Mouse (Mus musculus): ENCODE data around the gene Aqp1. TPM values are rescaled to one million over a fixed set of nuclear protein-coding genes. Genes with fewer than 3 reads are reported as not detected.

The Aqp1 gene
- polyA plus RNA-seq, 1 experiment from 2014 or later = 0.20 TPM

DNA sequence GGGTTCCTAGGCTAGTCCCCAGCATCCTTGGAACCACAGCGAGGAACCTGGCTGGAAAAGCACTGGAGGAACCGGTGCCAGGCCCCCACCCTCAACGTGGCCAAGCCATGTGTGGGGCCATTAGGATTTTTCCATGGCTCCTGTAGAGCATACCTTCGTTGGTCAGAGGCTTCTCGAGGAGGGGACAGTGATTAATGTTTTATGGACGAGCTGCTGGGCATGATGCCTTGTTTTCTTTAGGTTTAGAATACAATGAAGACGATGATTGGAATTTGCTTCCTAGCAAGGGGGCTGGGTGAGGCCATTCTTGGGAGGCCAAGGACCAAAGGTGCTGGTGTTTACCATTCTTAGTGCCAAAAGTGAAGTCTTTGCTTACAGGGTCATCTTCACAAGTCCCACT lies 15.5 kb downstream of the Aqp1 start:
- no peak for ATAC-seq (ENCODE audit: low read depth)
- H3K9me3 ChIP-seq (ENCODE audit: control insufficient read depth, low read length) = no peaks in the 10 kb centered on the region; the same call in 1 of the 2 replicates
- WGBS = 68% methylated on average over 7 of the region's 7 CpGs

DNA sequence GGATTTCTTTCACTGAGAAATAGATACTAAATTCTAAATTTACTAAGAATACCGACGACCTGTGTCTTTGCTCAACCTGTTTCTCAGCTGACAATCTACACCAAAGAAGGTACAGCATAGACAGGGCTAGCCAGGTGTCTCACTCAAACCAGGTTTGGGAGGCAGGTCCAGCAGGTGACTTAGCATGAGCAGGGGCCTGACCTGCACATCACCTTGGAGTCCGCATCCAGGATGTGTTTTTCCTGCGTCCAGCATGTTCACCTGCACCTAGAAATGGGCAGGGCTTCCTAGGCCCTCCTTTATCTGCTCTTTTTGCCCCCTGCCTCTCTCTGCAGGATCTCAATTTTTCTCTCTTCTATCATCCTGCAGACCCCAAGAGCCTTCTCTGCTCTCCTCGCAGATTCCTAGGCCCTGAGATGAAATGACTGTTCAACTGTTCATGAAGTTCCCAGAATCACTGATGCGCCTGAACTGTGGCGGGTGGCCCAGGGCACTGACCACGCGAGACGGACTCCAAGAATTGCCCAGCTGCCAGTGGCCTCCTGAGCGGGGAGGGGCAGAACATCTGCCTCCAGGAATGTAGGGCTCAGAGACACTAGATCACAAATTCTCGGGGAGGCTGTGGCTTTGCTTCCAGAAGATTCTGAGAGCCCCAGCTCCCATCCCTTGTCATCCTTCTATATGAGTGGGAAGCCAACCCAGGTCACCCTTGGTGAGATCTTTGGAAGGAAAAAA lies 17.6 kb downstream of the Aqp1 start:
- 89% methylated on average over 12 of the region's 12 CpGs for WGBS
- no peak overlapping the region for H3K4me2 ChIP-seq (ENCODE audit: low read depth, low read length)

More for the DNA sequence above, 15.5 kb downstream of the Aqp1 start:
- no peak overlapping the region for H3K4me2 ChIP-seq (ENCODE audit: low read depth, low read length)
- no peaks in the 10 kb centered on the region for H3K4me1 ChIP-seq (ENCODE audit: control insufficient read depth, insufficient read depth, low read length)
- H3K36me3 ChIP-seq (ENCODE audit: control insufficient read depth, insufficient read depth, low read length) = no peaks in the 10 kb centered on the region
- no peaks in the 10 kb centered on the region for H3K27me3 ChIP-seq (ENCODE audit: control insufficient read depth, insufficient read depth, low read length)
- H3K9ac ChIP-seq (replicated peaks; ENCODE audit: low read depth, low read length) = no peak overlapping the region
- no peak overlapping the region for H3K4me3 ChIP-seq (ENCODE audit: low read depth, low read length)
- no peak overlapping the region for H3K27ac ChIP-seq (ENCODE audit: low read depth, low read length)

GRCm38 (mm10) chr6:55354456-55355117 lies 18.4 kb downstream of the Aqp1 start:
- 60% methylated on average over 4 of the region's 4 CpGs for WGBS
- H3K27me3 ChIP-seq (ENCODE audit: control insufficient read depth, insufficient read depth, low read length) = no peaks in the 10 kb centered on the region
- no peak overlapping the region for H3K4me3 ChIP-seq (ENCODE audit: low read depth, low read length)
- H3K4me1 ChIP-seq (ENCODE audit: control insufficient read depth, insufficient read depth, low read length) = no peaks in the 10 kb centered on the region
- no peaks in the 10 kb centered on the region for H3K36me3 ChIP-seq (ENCODE audit: control insufficient read depth, insufficient read depth, low read length)
- H3K9me3 ChIP-seq (ENCODE audit: control insufficient read depth, low read length) = no peaks in the 10 kb centered on the region; the same call in 1 of the 2 replicates
- ATAC-seq (ENCODE audit: low read depth) = no peak
- no peak overlapping the region for H3K9ac ChIP-seq (replicated peaks; ENCODE audit: low read depth, low read length)
- H3K27ac ChIP-seq (ENCODE audit: low read depth, low read length) = no peak overlapping the region
- H3K4me2 ChIP-seq (ENCODE audit: low read depth, low read length) = no peak overlapping the region

More for the DNA sequence above, 17.6 kb downstream of the Aqp1 start:
- no peaks in the 10 kb centered on the region for H3K36me3 ChIP-seq (ENCODE audit: control insufficient read depth, insufficient read depth, low read length)
- no peak overlapping the region for H3K27ac ChIP-seq (ENCODE audit: low read depth, low read length)
- no peaks in the 10 kb centered on the region; the same call in 1 of the 2 replicates for H3K9me3 ChIP-seq (ENCODE audit: control insufficient read depth, low read length)
- no peaks in the 10 kb centered on the region for H3K4me1 ChIP-seq (ENCODE audit: control insufficient read depth, insufficient read depth, low read length)
- H3K9ac ChIP-seq (replicated peaks; ENCODE audit: low read depth, low read length) = no peak overlapping the region
- ATAC-seq (ENCODE audit: low read depth) = no peak
- H3K27me3 ChIP-seq (ENCODE audit: control insufficient read depth, insufficient read depth, low read length) = no peaks in the 10 kb centered on the region
- H3K4me3 ChIP-seq (ENCODE audit: low read depth, low read length) = no peak overlapping the region

- no peak overlapping the region for H3K4me2 ChIP-seq (ENCODE audit: low read depth, low read length)
- 90% methylated on average over 7 of the region's 7 CpGs for WGBS
- no peak for ATAC-seq (ENCODE audit: low read depth)
- H3K27ac ChIP-seq (ENCODE audit: low read depth, low read length) = no peak overlapping the region
- H3K4me3 ChIP-seq (ENCODE audit: low read depth, low read length) = no peak overlapping the region
- H3K4me1 ChIP-seq (ENCODE audit: control insufficient read depth, insufficient read depth, low read length) = no peaks in the 10 kb centered on the region
- H3K27me3 ChIP-seq (ENCODE audit: control insufficient read depth, insufficient read depth, low read length) = no peaks in the 10 kb centered on the region
- no peaks in the 10 kb centered on the region for H3K36me3 ChIP-seq (ENCODE audit: control insufficient read depth, insufficient read depth, low read length)
- no peak overlapping the region for H3K9ac ChIP-seq (replicated peaks; ENCODE audit: low read depth, low read length)
- H3K9me3 ChIP-seq (ENCODE audit: control insufficient read depth, low read length) = no peaks in the 10 kb centered on the region
Observed at GRCm38 (mm10) chr6:55355575-55355974, 19.3 kb downstream of the Aqp1 start.

DNA sequence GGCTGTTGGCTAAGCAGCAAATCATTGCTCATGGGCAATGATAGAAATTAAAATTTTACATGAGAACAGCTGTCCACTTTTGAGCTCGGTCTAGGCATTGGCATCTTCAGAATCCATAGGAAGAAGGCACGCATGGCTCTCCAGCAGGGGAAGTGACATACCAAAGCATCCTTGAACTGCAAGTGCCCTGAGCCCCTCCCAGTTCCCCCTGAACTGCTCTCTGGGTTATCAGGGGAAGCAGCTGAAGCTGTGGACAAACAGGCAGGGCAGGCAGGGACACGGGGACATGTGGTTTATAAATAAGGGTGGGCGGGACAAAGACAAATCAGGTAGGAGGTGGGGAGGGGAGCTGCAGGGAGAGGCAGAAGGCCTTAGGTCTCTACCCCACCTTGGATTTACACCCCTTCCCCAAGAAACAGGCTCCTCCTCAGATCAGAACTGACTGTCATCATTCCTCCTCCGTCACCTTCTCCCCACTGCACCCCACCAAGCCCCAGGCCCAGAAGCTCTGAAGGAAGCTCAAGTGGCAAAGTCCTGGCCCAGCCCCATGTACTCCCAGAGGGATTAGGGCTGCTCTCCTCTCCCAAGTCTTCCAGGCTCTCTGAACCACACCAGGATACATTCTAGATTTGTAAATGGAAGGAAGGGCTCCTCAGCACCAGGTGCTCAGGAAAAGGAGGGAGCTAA lies 19.9 kb downstream of the Aqp1 start:
- no peaks in the 10 kb centered on the region for H3K4me1 ChIP-seq (ENCODE audit: control insufficient read depth, insufficient read depth, low read length)
- H3K9ac ChIP-seq (replicated peaks; ENCODE audit: low read depth, low read length) = no peak overlapping the region
- H3K27ac ChIP-seq (ENCODE audit: low read depth, low read length) = no peak overlapping the region
- no peak overlapping the region for H3K4me2 ChIP-seq (ENCODE audit: low read depth, low read length)
- no peaks in the 10 kb centered on the region for H3K36me3 ChIP-seq (ENCODE audit: control insufficient read depth, insufficient read depth, low read length)
- no peak overlapping the region for H3K4me3 ChIP-seq (ENCODE audit: low read depth, low read length)
- no peaks in the 10 kb centered on the region for H3K27me3 ChIP-seq (ENCODE audit: control insufficient read depth, insufficient read depth, low read length)
- ATAC-seq (ENCODE audit: low read depth) = no peak
- 76% methylated on average over 5 of the region's 5 CpGs for WGBS
- H3K9me3 ChIP-seq (ENCODE audit: control insufficient read depth, low read length) = no peaks in the 10 kb centered on the region

DNA sequence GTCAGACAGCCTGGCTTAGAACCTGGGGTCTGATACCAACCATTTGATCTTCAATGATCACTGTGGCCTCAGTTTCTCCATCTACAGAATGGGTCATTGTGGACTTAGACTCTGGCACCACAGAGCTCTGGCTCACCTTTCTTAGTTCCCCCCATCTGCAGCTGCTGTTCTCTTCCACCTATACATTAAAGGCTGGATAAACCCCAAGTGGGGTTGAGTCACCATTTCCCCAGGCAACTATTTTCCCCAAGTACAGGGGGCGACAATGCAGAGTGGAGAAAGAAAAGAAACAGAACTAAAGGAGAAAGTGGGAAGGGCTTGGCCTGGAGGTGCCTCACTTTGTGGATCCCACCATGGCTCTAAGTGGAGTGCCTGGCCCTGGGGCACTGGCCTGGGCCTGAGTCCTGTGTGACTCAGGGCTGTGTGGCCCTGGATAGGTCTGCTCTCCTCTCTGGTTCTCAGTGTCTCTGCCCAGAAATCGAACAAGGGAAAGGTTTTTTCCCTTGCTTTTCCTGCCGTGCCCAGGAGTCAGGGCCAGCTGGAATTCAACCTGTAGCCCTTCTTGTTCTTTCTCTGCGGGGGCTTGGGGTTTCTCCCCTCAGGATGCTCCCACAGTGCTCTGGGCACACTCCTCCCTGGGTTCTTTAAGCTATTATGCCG lies 20.9 kb downstream of the Aqp1 start:
- Histone ChIP-seq H3K27ac (ENCODE audit: low read depth, low read length) (no peak overlapping the region), H3K27me3 (ENCODE audit: control insufficient read depth, insufficient read depth, low read length) (no peaks in the 10 kb centered on the region), H3K36me3 (ENCODE audit: control insufficient read depth, insufficient read depth, low read length) (no peaks in the 10 kb centered on the region), H3K9ac (replicated peaks; ENCODE audit: low read depth, low read length) (no peak overlapping the region), H3K4me1 (ENCODE audit: control insufficient read depth, insufficient read depth, low read length) (no peaks in the 10 kb centered on the region), H3K9me3 (ENCODE audit: control insufficient read depth, low read length) (no peaks in the 10 kb centered on the region), H3K4me2 (ENCODE audit: low read depth, low read length) (no peak overlapping the region), H3K4me3 (ENCODE audit: low read depth, low read length) (no peak overlapping the region)
- 64% methylated on average over 5 of the region's 5 CpGs for WGBS
- ATAC-seq (ENCODE audit: low read depth) = peak; percentile 29; the same call in 1 of the 2 replicates

DNA sequence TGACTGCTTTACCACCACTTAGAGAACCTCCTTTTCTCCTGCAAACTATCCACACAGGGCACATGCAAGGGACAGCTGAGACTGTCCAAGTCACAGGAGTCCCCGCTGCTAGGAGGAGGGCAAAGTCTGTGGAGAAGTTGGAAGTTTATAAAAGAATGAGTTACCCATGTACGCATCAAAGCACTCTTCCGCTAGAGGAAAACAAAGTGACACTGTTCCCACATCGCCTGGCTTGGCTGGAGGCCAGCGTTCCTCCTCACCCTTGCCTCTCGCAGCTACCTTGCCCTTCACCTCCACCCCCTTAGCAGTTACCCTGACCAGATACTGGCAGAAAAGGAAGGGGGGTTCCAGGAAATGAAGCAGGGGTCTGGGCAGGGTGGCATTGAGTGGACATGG lies 21.4 kb downstream of the Aqp1 start:
- WGBS = 38% methylated on average over 6 of the region's 6 CpGs
- no peak overlapping the region for H3K9ac ChIP-seq (replicated peaks; ENCODE audit: low read depth, low read length)
- no peaks in the 10 kb centered on the region for H3K9me3 ChIP-seq (ENCODE audit: control insufficient read depth, low read length)
- no peak overlapping the region for H3K4me3 ChIP-seq (ENCODE audit: low read depth, low read length)
- ATAC-seq (ENCODE audit: low read depth) = 0 out of 2 replicates have a peak, but pooled peaks have one; percentile 6
- no peaks in the 10 kb centered on the region for H3K27me3 ChIP-seq (ENCODE audit: control insufficient read depth, insufficient read depth, low read length)
- H3K4me1 ChIP-seq (ENCODE audit: control insufficient read depth, insufficient read depth, low read length) = no peaks in the 10 kb centered on the region
- H3K4me2 ChIP-seq (ENCODE audit: low read depth, low read length) = no peak overlapping the region
- no peaks in the 10 kb centered on the region for H3K36me3 ChIP-seq (ENCODE audit: control insufficient read depth, insufficient read depth, low read length)
- H3K27ac ChIP-seq (ENCODE audit: low read depth, low read length) = no peak overlapping the region

GRCm38 (mm10) chr6:55358731-55359143 lies 22.5 kb downstream of the Aqp1 start:
- no peaks in the 10 kb centered on the region for H3K36me3 ChIP-seq (ENCODE audit: control insufficient read depth, insufficient read depth, low read length)
- WGBS = 37% methylated on average over 2 of the region's 2 CpGs
- H3K9me3 ChIP-seq (ENCODE audit: control insufficient read depth, low read length) = no peaks in the 10 kb centered on the region
- no peaks in the 10 kb centered on the region for H3K4me1 ChIP-seq (ENCODE audit: control insufficient read depth, insufficient read depth, low read length)
- H3K27me3 ChIP-seq (ENCODE audit: control insufficient read depth, insufficient read depth, low read length) = no peaks in the 10 kb centered on the region
- no peak; the same call in 1 of the 2 replicates for ATAC-seq (ENCODE audit: low read depth)
- no peak overlapping the region for H3K4me3 ChIP-seq (ENCODE audit: low read depth, low read length)
- no peak overlapping the region for H3K27ac ChIP-seq (ENCODE audit: low read depth, low read length)
- H3K4me2 ChIP-seq (ENCODE audit: low read depth, low read length) = no peak overlapping the region
- H3K9ac ChIP-seq (replicated peaks; ENCODE audit: low read depth, low read length) = no peak overlapping the region
